Mouse (Mus musculus): ENCODE measurements at regions not wholly inside any gene's neighbourhood (a gene's known extent, or its start where the extent isn't known, plus 50 kb on each side); places are given as distances from the start of the nearest gene placed in this dataset.

GRCm38 (mm10) chr1:72082366-72082765 is 129.7 kb downstream of the Mreg start:
- H3K4me1 ChIP-seq (ENCODE audit: control insufficient read depth, insufficient read depth, low read length): no peaks in the 10 kb centered on the region
- 80% methylated on average over 4 of the region's 4 CpGs for WGBS
- H3K4me3 ChIP-seq (replicated peaks; ENCODE audit: extremely low read depth, low read depth, low read length): no peak overlapping the region
- DNase-seq: no peak
- no peak for TF ChIP-seq CTCF (IDR thresholded peaks at IDR 0.05; ENCODE audit: insufficient read depth, low read length)
- TF ChIP-seq POLR2A (IDR thresholded peaks at IDR 0.05; ENCODE audit: borderline replicate concordance, extremely low read depth, low read depth, low read length): no peak

- WGBS: 68% methylated on average over 5 of the region's 5 CpGs
- Histone ChIP-seq H3K4me1 (ENCODE audit: control insufficient read depth, insufficient read depth, low read length) (no peaks in the 10 kb centered on the region), H3K4me3 (replicated peaks; ENCODE audit: extremely low read depth, low read depth, low read length) (no peak overlapping the region)
- TF ChIP-seq CTCF (IDR thresholded peaks at IDR 0.05; ENCODE audit: insufficient read depth, low read length): no peak
- TF ChIP-seq POLR2A (IDR thresholded peaks at IDR 0.05; ENCODE audit: borderline replicate concordance, extremely low read depth, low read depth, low read length): no peak
- DNase-seq: no peak
Measured at GRCm38 (mm10) chr1:72081811-72082210, 130.3 kb downstream of the Mreg start.

GRCm38 (mm10) chr1:72078926-72079550 is 133.1 kb downstream of the Mreg start:
- no peak for DNase-seq
- TF ChIP-seq POLR2A (IDR thresholded peaks at IDR 0.05; ENCODE audit: borderline replicate concordance, extremely low read depth, low read depth, low read length) (no peak), CTCF (IDR thresholded peaks at IDR 0.05; ENCODE audit: insufficient read depth, low read length) (no peak)
- 65% methylated on average over 7 of the region's 7 CpGs for WGBS
- Histone ChIP-seq H3K4me3 (replicated peaks; ENCODE audit: extremely low read depth, low read depth, low read length) (no peak overlapping the region), H3K4me1 (ENCODE audit: control insufficient read depth, insufficient read depth, low read length) (no peaks in the 10 kb centered on the region)

- no peak for TF ChIP-seq POLR2A (IDR thresholded peaks at IDR 0.05; ENCODE audit: borderline replicate concordance, extremely low read depth, low read depth, low read length)
- Histone ChIP-seq H3K4me1 (ENCODE audit: control insufficient read depth, insufficient read depth, low read length) (no peaks in the 10 kb centered on the region), H3K4me3 (replicated peaks; ENCODE audit: extremely low read depth, low read depth, low read length) (no peak overlapping the region)
- no peak for DNase-seq
- 23% methylated on average over 1 of the region's 1 CpGs for WGBS
Measured at GRCm38 (mm10) chr1:72076341-72076740, 135.8 kb downstream of the Mreg start.

GRCm38 (mm10) chr1:72075464-72075863 is 136.6 kb downstream of the Mreg start:
- DNase-seq: no peak
- no peaks in the 10 kb centered on the region for H3K4me1 ChIP-seq (ENCODE audit: control insufficient read depth, insufficient read depth, low read length)
- no peak for TF ChIP-seq POLR2A (IDR thresholded peaks at IDR 0.05; ENCODE audit: borderline replicate concordance, extremely low read depth, low read depth, low read length)
- no peak overlapping the region for H3K4me3 ChIP-seq (replicated peaks; ENCODE audit: extremely low read depth, low read depth, low read length)
- 69% methylated on average over 2 of the region's 2 CpGs for WGBS

- no peak overlapping the region for H3K4me3 ChIP-seq (replicated peaks; ENCODE audit: extremely low read depth, low read depth, low read length)
- WGBS: 89% methylated on average over 4 of the region's 4 CpGs
- no peak for DNase-seq
- H3K4me1 ChIP-seq (ENCODE audit: control insufficient read depth, insufficient read depth, low read length): no peaks in the 10 kb centered on the region
- TF ChIP-seq POLR2A (IDR thresholded peaks at IDR 0.05; ENCODE audit: borderline replicate concordance, extremely low read depth, low read depth, low read length): no peak
- TF ChIP-seq CTCF (IDR thresholded peaks at IDR 0.05; ENCODE audit: insufficient read depth, low read length): no peak
Measured at GRCm38 (mm10) chr1:72073245-72073644, 138.9 kb downstream of the Mreg start.

- TF ChIP-seq CTCF (IDR thresholded peaks at IDR 0.05; ENCODE audit: insufficient read depth, low read length) (no peak), POLR2A (IDR thresholded peaks at IDR 0.05; ENCODE audit: borderline replicate concordance, extremely low read depth, low read depth, low read length) (no peak)
- no peak for DNase-seq
- Histone ChIP-seq H3K4me1 (ENCODE audit: control insufficient read depth, insufficient read depth, low read length) (no peaks in the 10 kb centered on the region), H3K4me3 (replicated peaks; ENCODE audit: extremely low read depth, low read depth, low read length) (no peak overlapping the region)
- 58% methylated on average over 5 of the region's 5 CpGs for WGBS
Measured at GRCm38 (mm10) chr1:72070489-72070888, 141.6 kb downstream of the Mreg start.

- DNase-seq: no peak
- TF ChIP-seq POLR2A (IDR thresholded peaks at IDR 0.05; ENCODE audit: borderline replicate concordance, extremely low read depth, low read depth, low read length) (no peak), CTCF (IDR thresholded peaks at IDR 0.05; ENCODE audit: insufficient read depth, low read length) (no peak)
- WGBS: 47% methylated on average over 4 of the region's 4 CpGs
- H3K4me1 ChIP-seq (ENCODE audit: control insufficient read depth, insufficient read depth, low read length): 0 out of 2 replicates have a peak, but pooled peaks cover 2% of the 10 kb centered on the region
- H3K4me3 ChIP-seq (replicated peaks; ENCODE audit: extremely low read depth, low read depth, low read length): no peak overlapping the region
Measured at GRCm38 (mm10) chr1:72069056-72069455, 143.1 kb downstream of the Mreg start.

GRCm38 (mm10) chr1:72065090-72065489 is 147.0 kb downstream of the Mreg start:
- DNase-seq: no peak
- 0 out of 2 replicates have a peak, but pooled peaks cover 2% of the 10 kb centered on the region for H3K4me1 ChIP-seq (ENCODE audit: control insufficient read depth, insufficient read depth, low read length)
- no peak overlapping the region for H3K4me3 ChIP-seq (replicated peaks; ENCODE audit: extremely low read depth, low read depth, low read length)
- no peak for TF ChIP-seq POLR2A (IDR thresholded peaks at IDR 0.05; ENCODE audit: borderline replicate concordance, extremely low read depth, low read depth, low read length)
- TF ChIP-seq CTCF (IDR thresholded peaks at IDR 0.05; ENCODE audit: insufficient read depth, low read length): no peak
- WGBS: 33% methylated on average over 13 of the region's 13 CpGs

GRCm38 (mm10) chr1:72060393-72060792 is 151.7 kb downstream of the Mreg start:
- no peak for TF ChIP-seq POLR2A (IDR thresholded peaks at IDR 0.05; ENCODE audit: borderline replicate concordance, extremely low read depth, low read depth, low read length)
- 60% methylated on average over 5 of the region's 5 CpGs for WGBS
- H3K4me1 ChIP-seq (ENCODE audit: control insufficient read depth, insufficient read depth, low read length): 0 out of 2 replicates have a peak, but pooled peaks cover 2% of the 10 kb centered on the region
- no peak overlapping the region for H3K4me3 ChIP-seq (replicated peaks; ENCODE audit: extremely low read depth, low read depth, low read length)
- DNase-seq: no peak

Measured in lung, adult 2 months (tissue).